Mouse (Mus musculus): ENCODE results near the gene Os9.

The Os9 gene

GRCm38 (mm10) chr10:127144536-127144935 lies 23.6 kb upstream of the Os9 start:
- no peak for DNase-seq

GRCm38 (mm10) chr10:127143228-127143627 lies 22.3 kb upstream of the Os9 start:
- DNase-seq = no peak

GRCm38 (mm10) chr10:127141500-127141899 lies 20.6 kb upstream of the Os9 start:
- no peak for DNase-seq

- DNase-seq = no peak
Observed at GRCm38 (mm10) chr10:127140971-127141370, 20.0 kb upstream of the Os9 start.

- peak in 1 of 2 experiments; percentile 13 for DNase-seq
Observed at GRCm38 (mm10) chr10:127138328-127139141, 17.6 kb upstream of the Os9 start.

- DNase-seq = no peak
Observed at GRCm38 (mm10) chr10:127137896-127138295, 17.0 kb upstream of the Os9 start.

- DNase-seq = no peak
Observed at GRCm38 (mm10) chr10:127136510-127136909, 15.6 kb upstream of the Os9 start.

- DNase-seq = no peak
Observed at GRCm38 (mm10) chr10:127135118-127135836, 14.3 kb upstream of the Os9 start.

GRCm38 (mm10) chr10:127134394-127135035 lies 13.6 kb upstream of the Os9 start:
- peak in 1 of 2 experiments; percentile 43 for DNase-seq

GRCm38 (mm10) chr10:127132469-127132868 lies 11.5 kb upstream of the Os9 start:
- DNase-seq = no peak

- no peak for DNase-seq
Observed at GRCm38 (mm10) chr10:127129431-127129830, 8.5 kb upstream of the Os9 start.

GRCm38 (mm10) chr10:127127711-127128279 lies 6.9 kb upstream of the Os9 start:
- no peak for DNase-seq

- DNase-seq = no peak
Observed at GRCm38 (mm10) chr10:127126579-127126978, 5.6 kb upstream of the Os9 start.

GRCm38 (mm10) chr10:127125210-127126001 lies 4.5 kb upstream of the Os9 start:
- peak; percentile 24 to 59 for DNase-seq

GRCm38 (mm10) chr10:127123436-127123805 lies 2.5 kb upstream of the Os9 start:
- peak; percentile 75 to 82 for DNase-seq

- peak; percentile 39 to 57 for DNase-seq
Observed at GRCm38 (mm10) chr10:127122784-127123435, 2.0 kb upstream of the Os9 start.

GRCm38 (mm10) chr10:127122018-127122417 lies 1.1 kb upstream of the Os9 start:
- DNase-seq = no peak

GRCm38 (mm10) chr10:127120301-127121065 lies 448 bp downstream of the Os9 start:
- DNase-seq = peak; percentile 14 to 15

GRCm38 (mm10) chr10:127119229-127119628 lies 1.7 kb downstream of the Os9 start:
- DNase-seq = no peak

- no peak for DNase-seq
Observed at GRCm38 (mm10) chr10:127118470-127118869, 2.5 kb downstream of the Os9 start.

GRCm38 (mm10) chr10:127115068-127115467 lies 5.9 kb downstream of the Os9 start:
- no peak for DNase-seq

Measured in kidney, postnatal 4 days (tissue).